Mouse (Mus musculus) cerebellum, adult 11 months (tissue): ENCODE measurements around the gene Stx4a.
"Not testable (repeated sequence)": the region's sequence is repeated elsewhere in the genome, so short reads cannot be mapped to it uniquely, and the experiment has no call there.

Experiments
- DNase-seq: peaks from one replicate; pipeline ENCODE4 v3.0.0; 2022

The Stx4a gene

DNA sequence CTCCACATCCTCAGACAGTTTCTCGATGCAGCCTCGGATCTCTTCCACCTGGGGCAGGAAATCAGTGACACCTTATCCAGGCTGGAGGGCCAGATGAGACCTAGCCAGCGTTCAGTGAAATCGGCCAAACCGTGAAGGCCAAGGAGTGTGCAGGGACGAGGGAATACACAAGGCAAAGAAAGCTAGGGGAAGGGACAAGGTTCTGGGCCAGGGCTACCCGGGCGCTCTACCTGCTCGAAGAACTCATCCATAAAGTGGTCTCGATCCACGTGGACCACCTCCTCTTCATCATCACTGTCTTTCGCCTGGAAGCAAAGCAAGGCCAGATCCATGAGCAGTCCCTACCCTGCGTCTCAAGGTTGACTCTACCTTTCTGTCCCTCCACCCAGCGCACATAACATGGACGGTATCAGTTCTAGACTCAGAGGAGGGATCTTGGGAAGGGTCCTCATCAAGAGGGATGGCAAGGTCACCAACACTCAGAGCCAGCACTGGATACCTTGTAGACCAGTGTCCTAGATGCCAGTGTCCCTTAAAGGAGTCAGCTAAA is 8.9 kb upstream of the Stx4a start:
- no peak for DNase-seq

DNA sequence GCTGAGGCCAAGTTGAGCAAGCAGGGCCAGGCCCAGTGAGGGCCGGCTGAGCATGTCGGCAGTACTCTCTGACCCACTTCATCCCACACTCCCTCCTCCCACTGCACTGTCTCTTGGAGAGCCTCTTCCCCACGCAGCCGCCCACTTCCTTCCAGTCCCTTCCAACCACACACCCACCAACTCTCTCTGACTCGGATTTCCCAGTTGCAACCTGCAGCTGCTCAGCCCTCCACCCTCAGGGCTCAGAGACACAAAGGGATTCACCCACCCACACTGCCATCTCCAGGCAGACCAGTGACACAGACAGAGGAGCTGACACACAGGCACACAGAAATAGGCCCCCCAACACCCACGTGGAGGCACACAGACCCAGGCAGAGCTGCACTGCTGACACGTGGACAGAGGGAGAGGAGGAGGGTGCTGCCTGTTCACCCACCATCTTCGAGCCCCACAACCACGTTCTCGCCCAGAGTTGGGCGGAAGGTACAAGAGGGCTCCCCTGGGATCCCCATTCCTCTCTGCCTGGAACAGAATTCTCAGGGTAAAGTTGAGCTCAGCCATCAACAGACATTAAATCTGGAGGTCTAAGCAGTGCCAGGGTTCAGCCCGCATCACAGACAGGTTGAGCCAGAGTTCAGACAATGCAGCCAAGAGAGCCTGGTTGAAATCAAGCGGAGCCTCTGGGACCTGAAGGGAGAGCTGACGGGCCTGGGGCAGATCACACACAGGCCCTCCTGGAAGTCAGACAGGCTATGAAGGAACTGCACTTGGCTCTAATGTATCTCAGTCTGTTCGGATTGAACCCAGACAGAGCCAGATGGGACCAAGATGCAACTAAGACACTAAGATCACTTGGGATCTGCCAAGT is 7.9 kb upstream of the Stx4a start:
- DNase-seq, result no peak

DNA sequence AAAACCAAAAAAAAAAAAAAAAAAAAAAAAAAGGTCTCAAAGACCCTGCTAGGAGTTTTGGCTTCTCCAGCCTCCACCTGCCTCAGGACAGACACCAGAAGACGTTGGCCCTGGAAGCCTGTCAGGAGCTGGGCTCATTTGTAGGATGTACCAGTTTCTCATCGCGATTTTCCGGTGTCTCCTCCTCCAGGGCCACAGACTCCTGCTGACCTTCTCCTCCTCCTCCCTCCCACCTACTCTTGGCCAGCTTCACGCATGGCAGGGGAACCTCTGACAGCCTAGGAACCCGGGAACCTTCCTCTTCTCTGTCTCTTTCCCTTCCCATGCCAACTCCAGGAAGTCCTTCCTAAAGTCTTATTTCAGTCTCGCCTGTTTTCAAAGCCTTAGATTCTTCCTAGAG is 7.0 kb upstream of the Stx4a start:
- DNase-seq, result no peak

DNA sequence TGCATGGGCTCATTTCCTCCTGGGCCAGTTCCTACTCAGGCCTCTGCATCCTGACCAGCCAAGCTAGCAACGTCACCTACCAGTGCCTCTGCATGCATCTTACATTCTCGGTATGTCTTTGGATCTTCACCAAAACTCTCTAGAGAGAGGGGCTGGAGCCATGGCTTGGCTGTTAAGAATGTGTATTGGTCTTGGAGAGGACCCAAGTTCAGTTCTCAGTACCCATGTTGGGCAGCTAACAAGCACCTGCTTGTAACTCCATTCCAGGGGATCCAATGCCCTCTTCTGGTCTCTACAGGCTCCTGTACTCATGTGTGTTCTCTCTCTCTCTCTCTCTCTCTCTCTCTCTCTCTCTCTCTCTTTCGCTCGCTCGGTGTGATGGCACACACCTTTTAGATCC is 6.3 kb upstream of the Stx4a start:
- DNase-seq, result no peak

DNA sequence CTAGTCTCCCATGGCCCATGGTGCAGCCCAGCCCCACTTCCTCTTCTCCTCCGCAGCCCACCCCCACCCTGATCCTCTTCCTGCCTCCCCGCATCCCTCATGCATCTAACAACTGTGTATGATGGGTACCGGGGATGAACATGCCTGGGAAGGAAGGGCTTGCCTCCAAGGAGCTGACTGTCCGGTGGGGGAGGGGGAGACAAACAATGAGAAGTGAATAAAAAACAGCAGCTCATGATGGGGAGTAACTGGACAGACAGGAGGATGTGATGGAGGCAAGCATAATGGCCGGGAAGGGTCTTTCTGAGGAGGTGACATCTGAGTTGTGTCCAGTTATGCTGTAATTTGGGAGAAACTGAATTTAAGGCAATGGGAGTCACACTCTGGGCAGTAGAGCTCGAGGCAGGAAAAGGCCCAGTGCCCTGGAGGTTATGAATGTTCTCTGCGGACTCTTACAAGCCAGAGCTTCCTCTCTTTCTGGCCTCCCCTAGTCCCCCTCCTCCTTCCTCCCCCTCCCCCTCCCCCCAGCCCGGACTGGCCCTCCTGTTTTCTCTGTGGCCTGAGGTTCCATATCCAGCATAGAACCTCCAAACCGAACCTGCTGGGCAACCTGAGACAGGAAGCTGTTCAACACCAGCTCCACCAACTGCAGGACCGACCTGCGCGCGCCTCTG is 3.1 kb upstream of the Stx4a start:
- no peak for DNase-seq

DNA sequence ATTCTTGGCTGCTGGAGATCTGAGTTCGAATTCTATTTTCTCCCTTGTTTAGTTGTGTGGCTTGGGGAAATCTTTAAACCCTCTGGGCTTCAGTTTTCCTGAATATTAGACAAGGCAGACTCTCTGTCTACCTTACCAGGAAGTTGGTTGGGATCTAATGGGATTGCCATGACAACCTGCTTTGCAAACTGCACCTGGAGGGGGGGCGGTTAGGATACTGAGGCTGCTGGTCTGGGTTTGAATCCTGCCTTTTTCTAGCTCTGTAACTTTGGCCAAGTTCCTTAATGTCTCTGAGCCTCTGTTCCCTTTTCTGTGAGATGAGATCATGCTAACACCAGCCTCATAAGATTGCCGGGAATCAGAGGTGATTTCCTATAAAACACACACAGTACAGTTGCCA is 1.6 kb upstream of the Stx4a start:
- no peak for DNase-seq

DNA sequence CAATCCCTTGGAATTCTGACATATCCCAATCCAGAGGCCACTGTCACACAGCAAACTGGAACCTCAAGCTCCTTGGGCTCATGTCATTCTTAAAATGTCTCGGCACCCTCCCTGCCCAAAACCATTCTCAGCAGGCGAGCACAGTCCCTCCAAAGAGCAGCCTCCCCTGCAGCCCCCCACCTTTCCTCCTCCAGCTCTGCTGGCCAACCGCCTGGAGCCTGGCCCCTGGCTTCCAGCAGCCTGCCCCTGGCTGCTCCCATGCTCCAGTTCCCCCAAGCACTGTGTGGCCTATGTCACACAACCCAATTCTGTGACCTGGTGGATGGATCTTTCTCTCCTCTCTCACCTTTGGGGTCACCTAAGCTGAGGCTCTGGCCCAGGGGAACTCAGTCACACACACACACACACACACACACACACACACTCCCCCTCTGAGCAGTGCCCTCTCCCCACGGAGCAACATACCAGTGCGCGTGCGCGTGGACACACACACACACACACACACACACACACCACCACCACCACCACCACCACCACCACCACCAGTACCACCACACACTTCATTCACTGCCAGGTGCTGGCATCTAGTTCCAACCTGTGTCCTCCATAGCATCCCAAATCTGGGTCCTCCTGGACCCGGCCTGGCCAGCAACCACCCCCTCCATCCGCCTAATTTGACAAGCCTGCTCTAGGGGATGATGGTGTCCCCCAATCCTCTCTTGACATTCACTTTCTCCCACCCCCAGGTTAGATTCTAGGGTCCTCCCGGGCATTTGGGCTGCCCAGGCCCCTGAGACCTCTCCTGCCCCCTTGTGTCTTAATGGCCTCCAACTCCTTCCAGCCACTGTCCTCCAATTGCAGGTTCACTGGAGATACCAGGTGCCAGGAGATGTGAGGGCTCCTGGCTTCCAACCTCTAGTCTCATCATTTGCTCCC is 590 bp upstream of the Stx4a start:
- DNase-seq, result peak; percentile 60

DNA sequence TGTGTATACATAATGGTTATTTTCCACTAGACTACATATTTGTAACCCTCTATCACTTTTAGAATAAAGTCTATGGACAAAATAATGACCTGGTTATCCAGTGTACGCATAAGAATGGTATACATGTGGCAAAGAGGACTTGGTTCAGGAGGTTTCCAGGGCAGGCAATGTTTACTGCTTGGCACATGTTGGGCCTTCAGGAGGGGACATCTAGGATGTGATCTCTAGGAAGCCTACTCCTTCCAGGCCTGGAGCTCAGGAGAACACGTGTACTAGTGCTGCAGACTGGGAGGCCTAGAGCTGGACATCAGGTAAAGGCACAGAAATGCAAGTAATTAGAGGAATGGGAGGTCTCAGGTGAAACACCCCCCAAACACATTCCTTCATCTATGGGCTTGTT is 11.5 kb downstream of the Stx4a start:
- DNase-seq, result no peak

DNA sequence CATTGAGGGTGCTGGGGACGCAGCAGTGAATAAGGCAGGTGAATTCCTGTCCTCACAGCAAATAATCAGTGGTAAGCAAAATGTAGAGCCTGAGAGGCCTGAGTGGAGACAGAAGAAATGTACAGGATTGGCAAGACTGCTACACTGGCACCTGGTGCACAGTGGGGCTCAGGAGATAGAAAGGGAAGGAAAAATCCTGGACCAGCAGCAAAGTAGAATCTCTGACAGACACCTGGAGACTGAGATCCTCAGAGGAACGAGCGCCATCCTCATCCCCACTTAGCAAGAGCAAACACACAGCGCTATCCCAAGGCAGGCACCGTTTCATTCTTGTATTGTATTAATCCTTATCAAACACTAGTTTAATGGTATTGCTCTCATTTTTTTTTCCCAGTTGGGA is 13.4 kb downstream of the Stx4a start:
- DNase-seq, result no peak

DNA sequence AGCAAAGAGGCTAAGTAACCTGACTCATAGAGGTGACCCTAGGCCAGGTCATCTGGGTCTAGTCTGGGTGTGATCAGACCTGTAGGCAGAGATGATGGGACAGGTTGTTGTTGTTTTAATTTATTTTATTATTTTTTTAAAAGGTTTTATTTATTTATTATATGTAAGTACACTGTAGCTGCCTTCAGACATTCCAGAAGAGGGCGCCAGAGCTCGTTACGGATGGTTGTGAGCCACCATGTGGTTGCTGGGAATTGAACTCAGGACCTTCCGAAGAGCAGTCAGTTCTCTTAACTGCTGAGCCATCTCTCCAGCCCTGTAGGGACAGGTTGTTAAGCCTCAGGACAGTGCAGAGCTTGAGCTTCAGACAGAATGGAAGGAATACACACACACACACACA is 13.8 kb downstream of the Stx4a start:
- not testable (repeated sequence) for DNase-seq

DNA sequence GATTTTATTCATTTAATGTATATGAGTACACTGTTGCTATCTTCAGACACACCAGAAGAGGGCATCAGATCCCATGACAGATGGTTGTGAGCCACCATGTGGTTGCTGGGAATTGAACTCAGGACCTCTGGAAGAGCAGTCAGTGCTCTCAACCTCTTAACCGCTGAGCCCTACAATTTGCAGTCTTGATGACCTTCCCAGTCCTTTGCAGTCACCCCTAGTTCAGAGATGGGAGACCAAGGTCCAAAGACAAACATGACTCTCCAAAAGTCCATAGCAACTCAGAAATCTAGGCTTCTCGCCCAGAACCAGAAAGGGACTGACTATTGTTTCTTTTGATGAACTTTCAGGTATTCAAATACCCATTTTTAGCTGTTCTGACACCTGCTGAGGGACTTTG is 15.9 kb downstream of the Stx4a start:
- DNase-seq, result not testable (repeated sequence)

DNA sequence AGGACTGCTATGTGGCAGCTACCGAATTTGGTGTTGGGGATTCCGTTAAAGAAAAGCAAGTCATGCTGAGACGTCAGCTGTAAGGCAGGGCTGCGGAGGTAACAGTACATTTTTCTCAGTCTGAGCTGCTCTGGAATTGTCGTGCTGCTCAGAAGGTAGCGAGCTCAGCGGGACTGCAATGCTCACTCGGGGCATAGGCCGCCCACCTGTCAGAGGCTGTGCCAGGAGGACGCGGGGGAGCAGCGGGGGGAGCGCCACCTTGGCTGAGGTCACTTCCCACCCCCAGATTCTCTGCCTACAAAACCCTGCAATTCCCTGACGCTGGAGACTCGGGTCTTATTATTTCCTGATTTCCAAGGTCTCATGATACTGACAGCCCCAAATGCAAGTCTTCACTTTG is 16.8 kb downstream of the Stx4a start:
- DNase-seq, result peak; percentile 76

DNA sequence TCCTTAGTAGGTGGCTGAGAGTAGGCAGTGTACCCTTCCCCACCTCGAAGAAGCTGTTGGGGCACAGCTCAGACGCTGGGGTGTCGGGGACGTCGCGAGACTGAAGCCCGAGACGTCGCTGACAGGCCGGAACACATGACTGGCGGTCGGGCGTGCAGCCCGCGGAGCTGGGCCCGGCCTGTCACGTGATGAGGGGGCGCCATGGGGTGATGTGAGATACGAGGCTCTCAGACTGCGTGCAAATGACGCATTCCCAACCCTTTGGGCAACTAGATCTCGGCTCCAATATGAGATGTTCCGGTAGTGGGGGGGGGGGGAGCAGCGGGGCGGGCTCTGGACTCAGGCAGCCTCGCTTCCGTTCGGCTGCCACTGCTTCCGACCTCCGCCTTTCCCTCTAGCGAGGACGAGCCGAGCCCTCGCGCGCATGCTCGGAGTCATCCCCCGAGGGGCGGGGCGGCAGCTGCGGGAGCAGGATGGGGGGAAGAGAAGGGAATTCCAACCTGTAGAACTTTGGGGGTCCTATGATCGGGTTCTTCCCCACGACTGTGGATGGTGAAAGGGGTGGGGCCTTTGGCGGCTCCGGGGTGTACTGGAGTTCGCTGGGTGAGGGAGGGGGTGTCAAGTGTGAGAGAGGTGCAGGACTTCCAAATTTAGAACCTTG is 17.4 kb downstream of the Stx4a start:
- DNase-seq, result peak; percentile 93

DNA sequence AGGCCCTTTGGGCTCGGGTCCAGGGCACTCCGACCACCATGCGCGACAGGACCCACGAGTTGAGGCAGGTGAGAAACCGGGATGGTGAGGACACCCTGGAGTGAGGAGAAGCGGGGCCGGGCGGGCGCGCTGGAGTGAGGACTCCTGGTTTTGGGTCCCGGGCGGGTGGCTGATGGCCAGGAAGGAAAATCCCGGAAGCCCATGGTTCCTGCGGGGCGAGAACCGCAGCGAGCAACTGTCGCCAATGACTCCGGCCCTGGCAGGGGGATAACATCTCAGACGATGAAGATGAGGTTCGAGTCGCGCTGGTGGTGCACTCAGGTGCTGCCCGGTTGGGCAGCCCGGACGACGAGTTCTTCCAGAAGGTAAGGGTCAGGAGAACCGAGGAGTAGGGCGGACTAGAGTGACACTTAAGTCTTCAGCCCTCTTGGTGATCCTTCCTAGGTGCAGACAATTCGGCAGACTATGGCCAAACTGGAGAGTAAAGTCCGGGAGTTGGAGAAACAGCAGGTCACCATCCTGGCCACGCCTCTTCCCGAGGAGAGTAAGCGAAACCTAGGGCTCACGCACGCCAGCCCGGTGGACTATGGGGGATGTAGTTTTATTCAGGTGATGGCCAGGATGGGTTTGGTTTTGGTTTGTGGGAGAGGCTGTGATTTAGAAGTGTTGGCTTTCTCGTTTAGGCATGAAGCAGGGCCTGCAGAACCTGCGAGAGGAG is 18.1 kb downstream of the Stx4a start:
- DNase-seq, result peak; percentile 78

DNA sequence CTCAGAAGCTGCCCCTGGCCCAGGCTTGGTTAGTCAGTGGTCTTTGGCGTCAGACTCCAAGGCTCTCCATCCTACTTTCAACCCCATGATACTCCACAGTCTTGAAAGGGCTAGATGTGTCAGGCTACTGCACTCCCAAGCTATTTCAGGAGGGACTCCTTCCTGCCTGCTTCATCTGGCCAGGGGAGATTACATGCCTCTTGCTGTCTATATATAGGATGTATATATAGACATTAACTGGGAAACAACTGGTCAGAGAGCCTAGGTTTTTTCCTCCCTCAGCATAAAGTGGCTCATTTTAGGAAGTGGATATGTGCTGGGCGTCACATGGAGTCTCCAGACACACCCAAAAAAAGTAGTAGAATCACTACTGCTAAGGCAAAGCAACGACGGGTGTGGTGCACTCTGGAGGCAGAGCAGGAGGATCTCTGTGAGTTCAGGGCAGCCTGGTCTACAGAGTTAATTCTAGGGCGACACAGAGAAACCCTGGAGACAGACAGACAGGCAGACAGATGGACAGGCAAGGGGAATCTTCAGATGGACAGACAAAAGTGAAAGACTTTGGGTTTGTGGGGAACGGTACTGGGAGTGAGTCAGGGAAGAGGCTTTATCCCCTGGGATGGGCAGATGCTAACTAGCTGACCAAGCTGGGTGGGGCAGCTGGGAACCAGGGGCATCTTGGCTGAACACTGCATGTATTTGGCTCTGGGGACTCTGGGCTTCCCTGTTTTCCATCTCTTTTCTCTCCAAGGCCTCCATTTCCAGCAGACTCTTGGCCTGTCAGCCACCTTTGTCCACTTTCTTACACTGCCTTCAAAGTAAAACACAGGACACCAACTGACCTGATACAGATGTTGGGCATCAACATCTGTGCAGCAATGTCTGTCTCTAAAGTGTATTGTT is 26.1 kb downstream of the Stx4a start:
- DNase-seq, result no peak

DNA sequence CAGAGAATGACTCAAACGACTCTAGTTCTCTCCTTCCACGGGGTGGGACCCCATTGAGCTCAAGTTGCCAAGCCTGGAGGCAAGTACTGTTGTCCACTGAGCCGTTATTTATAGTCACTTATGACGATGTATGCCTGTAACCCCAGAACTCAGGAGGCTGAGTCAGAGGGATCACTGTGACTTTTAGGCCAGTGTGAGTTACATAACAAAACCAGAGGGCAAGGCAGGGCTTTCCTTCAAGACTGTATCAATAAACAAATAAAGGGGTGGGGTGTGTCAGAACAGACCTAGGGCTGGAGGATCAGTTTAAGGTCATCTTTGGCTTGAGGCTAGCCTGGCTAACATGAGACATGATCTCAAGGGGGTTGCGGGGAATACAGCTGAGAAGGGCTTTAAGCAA is 26.8 kb downstream of the Stx4a start:
- no peak for DNase-seq

DNA sequence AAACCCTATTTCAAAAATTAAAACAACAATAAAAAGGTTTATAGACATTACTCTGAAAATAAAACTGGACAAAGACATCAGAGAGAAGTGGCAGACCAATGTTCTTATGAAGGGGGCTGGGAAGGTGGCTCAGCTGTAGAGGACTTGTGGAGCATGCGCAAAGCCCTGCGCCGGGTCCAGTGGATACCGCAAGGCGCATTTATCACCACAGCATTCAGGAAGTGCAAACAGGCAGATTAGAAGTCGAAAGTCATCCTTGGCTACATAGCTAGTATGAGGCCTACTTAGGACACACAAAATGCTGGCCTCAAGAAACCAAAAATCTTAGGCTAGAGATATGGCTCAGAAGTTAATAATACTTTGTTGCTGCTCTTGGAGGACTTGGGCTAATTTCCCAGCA is 34.2 kb downstream of the Stx4a start:
- DNase-seq, result no peak

DNA sequence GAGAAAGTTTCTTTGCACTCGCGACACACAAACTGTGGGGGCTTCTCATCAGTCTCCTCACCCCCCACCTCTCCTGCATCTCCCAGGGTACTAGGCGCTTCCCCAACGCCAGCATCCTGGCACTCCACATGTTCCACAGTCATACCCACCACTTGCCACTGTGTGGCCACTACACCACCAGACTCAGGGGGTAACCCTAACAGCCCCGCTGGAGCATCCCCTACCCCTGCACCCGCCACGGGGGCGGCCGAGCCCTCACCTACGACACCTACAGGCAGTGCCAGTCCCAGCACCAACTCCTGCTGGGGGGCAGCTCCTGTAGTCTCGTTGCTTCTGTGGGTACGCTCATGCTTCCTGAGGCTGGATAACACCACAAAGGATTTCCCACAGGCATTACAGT is 42.3 kb downstream of the Stx4a start:
- DNase-seq, result no peak

DNA sequence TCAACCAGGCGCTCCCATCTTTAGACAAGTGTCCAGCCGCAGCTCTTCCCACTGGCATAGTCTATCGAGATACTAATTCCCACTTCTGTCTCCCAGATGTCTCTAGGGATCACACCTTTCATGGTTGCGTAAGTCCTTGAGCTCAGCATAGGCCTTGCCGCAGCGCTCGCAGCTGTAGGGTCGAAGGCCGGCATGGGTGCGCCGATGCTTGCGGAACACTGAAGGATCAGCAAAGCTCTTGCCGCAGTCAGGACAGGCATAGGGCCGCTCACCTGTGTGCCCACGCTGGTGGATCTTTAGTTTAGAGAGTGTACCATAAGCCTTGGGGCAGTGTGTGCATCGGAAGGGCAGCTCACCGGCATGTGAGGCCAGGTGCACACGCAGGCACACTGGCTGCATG is 43.5 kb downstream of the Stx4a start:
- DNase-seq, result no peak

DNA sequence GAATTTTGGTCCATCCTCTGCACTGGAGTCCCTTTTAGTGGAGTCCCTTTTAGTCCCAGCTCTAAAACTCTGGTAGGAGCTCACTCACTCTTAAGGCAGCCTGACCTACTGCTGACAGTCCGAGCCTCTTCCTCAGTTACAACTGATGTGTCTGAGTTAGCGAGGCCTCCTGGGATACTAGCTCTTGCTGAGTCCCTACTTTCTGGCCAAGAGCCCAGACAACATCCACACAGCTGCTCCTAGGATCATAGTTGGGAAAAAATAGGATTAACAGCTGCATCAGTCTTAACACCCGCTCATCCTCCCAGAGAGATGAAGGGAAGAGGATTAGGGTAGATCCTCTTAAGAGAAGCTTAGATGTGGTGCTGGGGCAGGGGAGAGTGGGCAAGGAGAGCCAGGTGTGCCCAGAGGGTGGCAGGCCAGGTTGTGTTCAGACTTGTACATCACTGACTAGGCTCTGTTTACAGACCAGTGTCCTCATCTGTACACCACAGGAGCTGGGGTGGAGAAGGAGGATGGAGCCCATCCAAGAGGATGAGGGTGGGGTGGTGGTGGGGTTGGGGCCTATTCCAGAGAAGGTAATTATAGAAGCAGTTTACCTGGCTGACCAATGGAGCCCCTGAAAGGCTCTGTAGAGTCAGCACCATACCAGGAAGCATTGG is 45.2 kb downstream of the Stx4a start:
- DNase-seq, result no peak
